Mouse (Mus musculus): Measurements from ENCODE around the gene S100a11.

- peak; percentile 20; the same call in 1 of the 2 replicates for TF ChIP-seq CTCF (IDR thresholded peaks at IDR 0.05; ENCODE audit: low read depth)
- no peak for TF ChIP-seq EP300 (IDR thresholded peaks at IDR 0.05; ENCODE audit: low read depth)
These were observed 16.8 kb downstream of the S100a11 start for GRCm38 (mm10) chr3:93537068-93537576.
